Mouse (Mus musculus): Measurements from ENCODE around the gene Kdm8. TPM values are rescaled to one million over a fixed set of nuclear protein-coding genes. Genes with fewer than 3 reads are reported as not detected.
A peak's percentile ranks its signal among the peaks of the same experiment; 100 is the strongest.

The Kdm8 gene
- total RNA-seq, 2 experiments from 2014 or later = 3.8 to 4.7 TPM

DNA sequence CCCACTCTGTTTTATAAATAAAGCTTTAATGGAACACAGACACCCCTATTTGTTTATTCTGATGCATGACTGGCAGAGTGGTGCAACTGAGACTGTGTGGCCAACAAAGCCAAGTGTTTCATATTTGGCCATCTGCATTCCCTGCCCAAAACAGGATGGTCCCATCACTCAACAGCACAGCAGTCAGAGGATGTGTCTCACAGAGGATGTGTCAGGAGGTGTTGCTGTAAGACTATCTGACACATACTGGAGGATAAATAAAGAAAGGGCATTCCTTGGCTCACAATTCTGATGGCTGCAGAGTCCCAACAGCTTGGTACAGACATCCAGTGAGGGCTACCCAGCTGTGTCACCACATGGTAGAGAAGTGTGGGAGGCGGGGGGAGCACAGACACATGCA lies 6.2 kb downstream of the Kdm8 start:
- no peak for DNase-seq (ENCODE audit: low spot score in 2 of 2)
- intact Hi-C loops (cut with DNase I) = no loop called here

- intact Hi-C loops (cut with DNase I) = no loop called here
- DNase-seq (ENCODE audit: low spot score in 2 of 2) = no peak
These were observed 6.6 kb downstream of the Kdm8 start for GRCm38 (mm10) chr7:125451078-125451477.

GRCm38 (mm10) chr7:125453671-125454070 lies 9.2 kb downstream of the Kdm8 start:
- DNase-seq (ENCODE audit: low spot score in 2 of 2) = no peak
- intact Hi-C loops (cut with DNase I) = no loop called here

DNA sequence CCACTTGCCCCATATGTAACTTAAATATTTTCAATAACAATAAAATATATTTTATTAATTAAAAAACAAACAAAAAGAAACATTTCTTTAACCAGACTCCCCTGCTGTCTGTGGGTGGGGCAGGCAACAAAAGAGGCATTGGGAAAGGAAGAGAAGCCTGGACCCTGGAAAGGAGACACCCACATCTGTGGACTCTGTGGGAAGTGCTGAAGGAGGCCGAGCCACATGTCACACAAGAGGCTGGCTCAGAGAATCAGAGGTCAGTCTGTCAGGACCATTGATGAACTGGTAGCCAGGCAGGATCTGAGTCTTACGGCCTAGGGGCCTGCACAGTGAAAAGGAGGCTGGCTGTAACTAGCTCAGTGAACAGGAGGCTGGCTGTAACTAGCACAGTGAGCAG lies 17.7 kb downstream of the Kdm8 start:
- no peak for DNase-seq (ENCODE audit: low spot score in 2 of 2)
- intact Hi-C loops (cut with DNase I) = no loop called here

GRCm38 (mm10) chr7:125469937-125470336 lies 25.5 kb downstream of the Kdm8 start:
- intact Hi-C loops (cut with DNase I) = loop anchor here (1.0 kb wide), 1 partner anchor 168 kb away; no protein-coding TSS in a partner anchor
- DNase-seq (ENCODE audit: low spot score in 2 of 2) = peak; percentile 50 to 74

DNA sequence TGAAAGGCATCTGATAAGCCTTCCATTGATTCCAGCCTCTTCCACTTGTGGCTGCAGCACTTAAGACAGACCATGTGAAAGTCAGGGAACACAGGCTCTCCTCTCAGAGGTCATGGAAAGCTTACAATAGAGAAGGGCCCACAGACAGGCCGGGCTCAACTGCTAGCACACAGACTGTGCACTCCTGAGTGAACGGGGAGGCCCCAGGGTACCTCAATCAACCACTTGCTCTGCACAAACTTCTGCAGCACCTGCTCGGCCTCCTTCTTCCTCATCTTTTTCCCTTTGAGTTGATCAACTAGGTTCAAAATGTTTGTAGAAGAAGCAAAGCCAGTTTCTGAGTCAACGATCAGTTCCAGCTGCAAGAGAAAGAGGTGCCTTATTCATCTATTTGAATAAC lies 26.4 kb downstream of the Kdm8 start:
- DNase-seq (ENCODE audit: low spot score in 2 of 2) = no peak
- intact Hi-C loops (cut with DNase I) = loop anchor here (1.0 kb wide), 1 partner anchor 167 kb away; no protein-coding TSS in a partner anchor

DNA sequence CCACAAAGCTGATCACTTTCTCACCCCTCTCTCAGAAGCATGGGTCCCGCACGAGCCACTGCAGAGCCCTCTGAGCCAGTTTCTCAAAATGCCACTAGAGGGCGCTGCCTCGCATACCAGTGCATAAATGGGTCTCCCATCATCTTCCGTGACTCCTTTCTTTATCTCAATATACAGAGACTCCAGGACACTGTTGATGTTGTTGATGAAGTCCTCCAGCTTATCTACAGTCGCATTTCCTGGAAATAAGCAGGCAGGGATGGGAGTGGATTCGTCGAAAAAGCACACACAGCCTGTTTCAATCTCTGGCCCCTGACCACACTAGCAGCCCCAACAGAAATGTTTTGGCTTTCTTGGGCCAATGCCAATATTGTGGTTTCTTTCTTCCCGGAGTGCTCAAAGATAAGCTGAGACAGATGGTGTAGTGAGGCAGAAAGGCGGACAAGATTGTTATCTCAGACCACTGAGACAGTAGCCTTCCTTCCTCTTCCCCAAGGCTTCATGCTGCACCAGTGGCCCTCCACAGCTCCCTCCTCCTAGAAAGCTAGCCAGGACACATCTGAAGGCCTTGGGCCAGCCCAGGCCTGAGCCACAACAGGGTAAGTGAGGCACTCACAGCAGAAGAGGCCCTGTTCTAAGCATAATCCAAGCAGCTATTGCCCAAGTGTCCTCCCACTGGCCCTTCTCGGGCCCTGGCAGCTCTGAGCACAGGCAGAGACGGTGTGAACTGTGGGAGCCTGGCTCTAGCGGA lies 27.7 kb downstream of the Kdm8 start:
- DNase-seq (ENCODE audit: low spot score in 2 of 2) = peak; percentile 77 to 78
- intact Hi-C loops (cut with DNase I) = loop anchor here (1.0 kb wide), 1 partner anchor 109 kb away; no protein-coding TSS in a partner anchor

DNA sequence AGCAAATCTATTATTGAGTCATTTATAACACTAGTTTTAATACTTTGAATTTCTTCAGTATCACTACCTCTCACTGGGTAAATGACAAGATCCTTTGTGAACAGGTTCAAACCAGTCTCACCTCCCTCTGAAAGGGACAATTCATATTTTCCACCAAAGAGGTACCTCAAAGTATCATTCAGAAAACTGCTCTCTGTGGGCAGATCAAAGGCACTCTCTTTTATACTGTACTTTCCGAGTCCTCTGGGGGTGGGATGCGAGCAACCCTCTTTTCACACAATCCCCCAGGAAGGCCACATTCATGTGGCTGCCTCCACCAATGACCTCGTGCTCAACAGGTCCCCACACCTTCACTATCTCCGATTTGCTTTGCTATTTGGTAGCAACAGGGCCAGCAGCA lies 30.1 kb downstream of the Kdm8 start:
- DNase-seq (ENCODE audit: low spot score in 2 of 2) = no peak
- intact Hi-C loops (cut with DNase I) = no loop called here

DNA sequence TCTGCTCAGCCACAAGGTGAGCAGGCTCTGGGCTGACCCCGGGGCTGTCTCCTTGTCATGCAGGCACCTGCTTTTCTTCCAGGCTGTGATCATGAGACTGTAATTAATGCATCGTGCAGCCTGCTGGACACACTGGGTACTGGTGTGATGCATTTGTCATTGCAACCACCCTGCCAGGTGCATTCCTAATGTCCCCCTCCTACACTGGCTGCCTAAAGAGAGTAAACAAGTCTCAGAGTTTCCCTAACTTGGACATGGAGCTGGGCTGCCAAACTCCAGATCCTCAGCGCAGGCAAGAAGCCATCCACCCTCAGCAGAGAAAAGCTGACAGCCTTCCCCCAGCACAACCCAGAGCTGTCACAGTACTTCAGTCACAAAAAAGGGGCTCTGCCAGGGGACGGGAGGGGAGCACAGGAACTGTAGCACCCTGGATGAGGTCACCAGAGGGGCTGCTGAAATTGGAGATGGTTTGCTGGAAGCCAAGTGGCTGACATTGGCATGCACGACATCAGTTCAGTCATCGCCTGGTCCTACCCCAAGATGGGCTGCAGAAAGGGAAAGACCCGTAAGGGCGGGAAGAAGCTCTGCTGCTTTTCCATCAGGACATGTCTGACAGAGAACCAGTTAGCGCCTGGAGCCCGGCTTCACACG lies 31.2 kb downstream of the Kdm8 start:
- peak in 1 of 2 experiments; percentile 17 for DNase-seq (ENCODE audit: low spot score in 2 of 2)
- intact Hi-C loops (cut with DNase I) = no loop called here

DNA sequence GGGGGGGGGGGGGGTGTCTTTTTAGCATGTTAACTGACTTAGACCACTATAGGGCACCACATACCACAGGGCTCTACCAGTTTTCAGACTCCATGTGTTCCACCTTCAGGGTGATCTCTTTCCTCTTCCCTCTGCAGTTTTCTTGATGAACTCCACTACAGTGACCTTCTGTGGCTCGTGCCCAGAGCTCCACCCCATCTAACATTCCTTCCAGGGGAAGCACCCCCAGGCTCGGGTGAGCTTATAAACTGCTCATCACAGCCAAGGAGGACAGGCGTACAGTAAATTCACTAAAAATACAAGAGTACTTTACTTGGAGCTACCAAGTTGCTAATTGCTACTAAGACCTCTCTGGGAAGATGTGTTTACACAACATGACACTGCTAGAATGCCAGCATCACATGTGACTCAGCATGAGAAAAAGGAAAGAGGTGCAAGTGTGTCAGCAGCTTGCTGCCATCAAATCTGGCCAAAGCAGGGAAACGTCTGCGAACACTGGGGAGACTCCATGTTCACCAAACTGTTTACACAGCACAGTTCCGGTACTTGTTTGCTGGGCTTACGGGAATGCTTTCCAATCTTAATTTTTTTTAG lies 34.0 kb downstream of the Kdm8 start:
- intact Hi-C loops (cut with DNase I) = no loop called here
- no peak for DNase-seq (ENCODE audit: low spot score in 2 of 2)

GRCm38 (mm10) chr7:125480518-125480917 lies 36.0 kb downstream of the Kdm8 start:
- DNase-seq (ENCODE audit: low spot score in 2 of 2) = no peak
- intact Hi-C loops (cut with DNase I) = no loop called here

DNA sequence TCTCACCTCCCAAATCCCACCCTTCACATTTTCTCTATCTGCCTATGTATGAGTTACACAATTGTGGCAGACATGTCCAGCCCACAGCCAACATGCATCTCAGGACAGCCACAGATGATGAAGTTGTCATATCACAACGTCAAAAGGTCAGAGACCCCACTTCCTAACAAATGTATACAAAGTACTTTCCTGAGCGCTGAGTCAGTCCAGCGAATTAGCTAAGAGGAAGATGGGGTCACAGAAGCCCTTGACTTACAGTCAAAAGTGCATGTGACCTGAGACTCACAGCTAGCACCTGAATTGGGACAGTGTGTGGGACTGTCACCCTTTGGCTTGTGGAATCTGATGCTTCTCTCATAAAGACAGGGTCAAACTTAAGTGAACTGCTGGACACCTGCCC lies 37.9 kb downstream of the Kdm8 start:
- intact Hi-C loops (cut with DNase I) = no loop called here

GRCm38 (mm10) chr7:125482886-125483285 lies 38.4 kb downstream of the Kdm8 start:
- intact Hi-C loops (cut with DNase I) = no loop called here

More for the DNA sequence above, 37.9 kb downstream of the Kdm8 start:
- DNase-seq (ENCODE audit: low spot score in 2 of 2) = no peak

DNA sequence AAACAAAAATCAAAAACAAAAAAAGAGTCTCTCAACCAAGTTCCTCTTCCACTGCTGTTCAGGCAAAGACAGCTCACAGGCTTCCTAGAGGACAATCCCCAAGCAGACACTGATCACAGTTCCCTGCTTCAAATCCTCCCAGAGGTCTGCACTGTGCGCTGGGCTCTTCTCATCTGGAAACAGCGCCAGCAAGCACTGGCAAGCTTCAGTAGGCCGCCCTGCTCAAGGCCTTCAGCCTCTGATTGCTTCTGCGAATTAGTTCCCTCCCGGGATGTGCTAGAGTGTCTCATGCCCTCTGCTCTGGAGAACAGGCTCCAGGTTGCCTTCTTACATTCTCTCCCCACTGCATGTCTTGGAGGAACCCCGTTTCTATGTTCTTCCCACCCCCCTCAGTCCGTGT lies 40.3 kb downstream of the Kdm8 start:
- intact Hi-C loops (cut with DNase I) = no loop called here
- no peak for DNase-seq (ENCODE audit: low spot score in 2 of 2)

More at GRCm38 (mm10) chr7:125482886-125483285, 38.4 kb downstream of the Kdm8 start:
- no peak for DNase-seq (ENCODE audit: low spot score in 2 of 2)

DNA sequence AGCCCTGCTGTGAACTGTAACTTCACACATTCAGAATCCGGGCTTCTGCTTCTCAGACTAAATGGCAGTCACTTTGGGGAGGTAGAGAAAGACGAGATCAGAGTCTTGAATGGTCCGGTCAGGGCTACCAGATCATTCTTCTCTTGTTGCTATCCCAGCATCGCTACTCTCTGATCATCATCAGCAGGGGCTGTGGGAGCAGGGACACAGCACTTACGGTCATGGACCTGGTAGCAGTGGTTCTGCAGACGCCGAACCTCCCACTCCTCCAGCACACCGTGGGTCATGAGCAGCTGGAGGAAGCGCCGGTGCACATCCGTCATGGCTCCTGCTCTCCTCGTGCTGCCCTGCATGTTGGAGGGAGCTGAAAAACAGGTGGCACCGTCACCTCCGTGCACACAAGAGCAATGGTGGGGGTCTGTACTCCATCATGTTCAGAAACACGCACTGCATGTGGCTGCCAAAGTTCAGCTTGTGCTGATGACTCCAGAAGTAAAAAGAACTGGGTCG lies 41.7 kb downstream of the Kdm8 start:
- intact Hi-C loops (cut with DNase I) = no loop called here

DNA sequence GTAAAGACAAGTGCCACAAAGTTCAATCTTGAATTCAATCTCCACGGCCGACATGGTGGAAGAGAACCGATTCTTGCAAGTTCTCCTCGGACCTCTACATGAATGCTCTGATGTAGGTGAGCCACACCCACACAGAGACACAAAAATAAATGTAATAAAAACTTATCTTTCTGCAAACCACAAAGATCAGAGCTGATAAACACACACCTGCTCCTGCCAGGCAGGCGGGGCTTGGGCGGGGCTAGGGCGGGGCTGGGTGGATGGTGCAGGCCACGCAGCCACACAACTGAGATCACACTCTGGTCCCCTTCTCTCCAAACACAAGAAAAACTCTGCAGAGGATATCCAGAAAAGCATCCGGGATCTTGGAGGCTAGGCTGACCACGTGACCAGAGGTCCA lies 42.6 kb downstream of the Kdm8 start:
- DNase-seq (ENCODE audit: low spot score in 2 of 2) = no peak
- intact Hi-C loops (cut with DNase I) = no loop called here

More for the DNA sequence above, 41.7 kb downstream of the Kdm8 start:
- no peak for DNase-seq (ENCODE audit: low spot score in 2 of 2)

DNA sequence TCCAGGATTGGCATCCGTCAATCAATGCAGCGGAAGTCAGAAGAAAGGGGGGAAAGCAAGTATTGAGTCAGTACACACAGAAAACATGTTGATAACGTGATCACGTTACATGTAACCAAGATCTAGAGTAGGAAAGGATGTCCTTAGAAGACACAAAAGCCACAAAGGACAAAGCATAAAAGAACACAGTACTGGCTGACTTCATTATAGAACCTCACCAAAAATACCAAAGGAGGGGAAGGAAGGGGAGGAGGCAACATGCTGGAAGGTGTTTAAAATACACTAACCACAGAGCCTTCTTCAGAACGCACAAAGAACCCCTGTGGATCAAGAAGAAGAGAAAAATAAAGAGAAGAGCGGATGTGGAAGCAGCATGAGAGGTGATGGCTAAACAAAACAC lies 44.2 kb downstream of the Kdm8 start:
- intact Hi-C loops (cut with DNase I) = no loop called here
- DNase-seq (ENCODE audit: low spot score in 2 of 2) = no peak

DNA sequence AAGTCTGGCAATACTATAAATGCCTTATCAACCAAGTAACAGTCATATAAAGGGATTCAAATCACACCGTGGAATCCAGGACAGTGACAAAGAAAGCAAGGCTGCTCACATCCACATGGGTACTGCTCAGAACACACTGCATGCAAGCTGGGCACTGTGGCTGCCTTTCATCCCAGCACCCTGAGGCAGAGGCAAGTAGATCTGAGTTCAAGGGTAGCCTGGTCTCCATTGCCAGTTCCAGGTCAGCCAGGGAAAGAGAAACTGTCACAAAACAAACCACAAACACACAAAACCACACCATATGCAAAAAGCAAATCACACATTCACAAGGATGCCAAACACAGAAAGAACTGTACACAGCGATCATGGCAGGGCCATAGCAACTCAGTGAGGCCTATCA lies 45.2 kb downstream of the Kdm8 start:
- intact Hi-C loops (cut with DNase I) = no loop called here

GRCm38 (mm10) chr7:125490947-125491735 lies 46.7 kb downstream of the Kdm8 start, which contains the start of gene Nsmce1:
TSS of gene Nsmce1 (minus strand) at chr7:125491596.
- intact Hi-C loops (cut with DNase I) = no loop called here
- peak; percentile 96 to 98 for DNase-seq (ENCODE audit: low spot score in 2 of 2)

More for the DNA sequence above, 45.2 kb downstream of the Kdm8 start:
- no peak for DNase-seq (ENCODE audit: low spot score in 2 of 2)

- DNase-seq (ENCODE audit: low spot score in 2 of 2) = no peak
- intact Hi-C loops (cut with DNase I) = no loop called here
These were observed 47.3 kb downstream of the Kdm8 start for GRCm38 (mm10) chr7:125491760-125492159.
